13 mouse cellular contexts compared by ENCODE assay signal in the genomic region with DNA sequence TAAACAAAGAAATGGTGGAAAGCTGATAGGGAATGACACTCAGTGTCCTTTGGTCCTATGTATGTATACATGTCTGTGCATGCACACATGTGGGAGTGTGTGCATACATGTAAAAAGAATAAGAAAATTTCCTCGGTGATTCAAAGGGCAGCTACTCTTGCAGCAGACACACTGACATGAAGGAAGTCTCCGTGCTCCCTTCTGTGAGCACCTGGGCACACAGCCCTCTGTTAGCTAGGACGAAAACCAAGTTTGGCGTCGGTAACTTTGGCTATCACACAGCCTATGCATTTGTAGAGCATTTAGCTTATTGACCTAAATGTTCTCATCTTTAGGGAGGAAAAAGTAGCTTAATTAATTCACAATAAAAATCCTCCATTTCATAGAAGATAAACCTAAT.
DNase-seq lines count a peak whose midpoint lies in the region; ATAC-seq and TF ChIP-seq lines count a peak whose summit lies in the region.
"Had no signal": no experiment of that assay in that cellular context is flagged by ENCODE, and none has a peak within 500 bp of the region (broad histone marks: within the 10 kb centered on the region; RNA-seq: fewer than 3 reads in every experiment).

No protein-coding gene starts in this region.

- no peaks in the 10 kb centered on the region for H3K4me1 ChIP-seq in heart, embryonic 11.5 days (ENCODE audit: control insufficient read depth, insufficient read depth, low read length)
- H3K4me1 ChIP-seq in liver, postnatal 0 days (ENCODE audit: insufficient read depth), result peaks cover 7% of the 10 kb centered on the region; the same call in 1 of the 2 replicates
- no peaks in the 10 kb centered on the region for H3K4me1 ChIP-seq in liver, embryonic 12.5 days
- H3K4me1 ChIP-seq in hindbrain, embryonic 13.5 days (replicated peaks), result peaks cover 18% of the 10 kb centered on the region
- H3K4me1 ChIP-seq in neural tube, embryonic 14.5 days (ENCODE audit: control insufficient read depth, insufficient read depth, low read length), result 0 out of 2 replicates have a peak, but pooled peaks cover 2% of the 10 kb centered on the region
- H3K4me1 ChIP-seq: stomach, embryonic 15.5 days had no signal

- ATAC-seq in heart, embryonic 11.5 days (replicated peaks; ENCODE audit: insufficient number of reproducible peaks, low FRiP score, low TSS enrichment), result no peak
- ATAC-seq in liver, postnatal 0 days, result no peak
- ATAC-seq in liver, embryonic 12.5 days, result no peak
- ATAC-seq in hindbrain, embryonic 13.5 days (ENCODE audit: low FRiP score), result peak; percentile 70
- ATAC-seq in neural tube, embryonic 14.5 days (ENCODE audit: low read depth), result no peak
- no peak for ATAC-seq in CD4-positive, CD25-positive, alpha-beta regulatory T cell, adult 4 months
- ATAC-seq: intestine, embryonic 16.5 days had no signal

- H3K27me3 ChIP-seq in heart, embryonic 11.5 days (ENCODE audit: control insufficient read depth, insufficient read depth, low read length), result no peaks in the 10 kb centered on the region
- no peaks in the 10 kb centered on the region for H3K27me3 ChIP-seq in liver, postnatal 0 days (ENCODE audit: insufficient read depth, low read length)
- H3K27me3 ChIP-seq in liver, embryonic 12.5 days (replicated peaks), result peaks cover 25% of the 10 kb centered on the region
- H3K27me3 ChIP-seq in hindbrain, embryonic 13.5 days, result no peaks in the 10 kb centered on the region
- no peaks in the 10 kb centered on the region for H3K27me3 ChIP-seq in neural tube, embryonic 14.5 days (ENCODE audit: control insufficient read depth, insufficient read depth, low read length)
- H3K27me3 ChIP-seq: stomach, embryonic 15.5 days had no signal

- no peaks in the 10 kb centered on the region for H3K9me3 ChIP-seq in heart, embryonic 11.5 days (replicated peaks; ENCODE audit: control insufficient read depth, low read length)
- H3K9me3 ChIP-seq in liver, postnatal 0 days (ENCODE audit: low read length), result no peaks in the 10 kb centered on the region
- no peaks in the 10 kb centered on the region for H3K9me3 ChIP-seq in liver, embryonic 12.5 days (replicated peaks)
- H3K9me3 ChIP-seq in hindbrain, embryonic 13.5 days, result no peaks in the 10 kb centered on the region
- no peaks in the 10 kb centered on the region for H3K9me3 ChIP-seq in neural tube, embryonic 14.5 days (ENCODE audit: control insufficient read depth, low read length)
- H3K9me3 ChIP-seq: stomach, embryonic 15.5 days had no signal

- peak overlapping the region; percentile 69 for H3K4me2 ChIP-seq in heart, embryonic 11.5 days
- H3K4me2 ChIP-seq in liver, postnatal 0 days (ENCODE audit: low read depth, low read length), result peak overlapping the region; percentile 63; the same call in 1 of the 2 replicates
- H3K4me2 ChIP-seq in liver, embryonic 12.5 days, result no peak overlapping the region
- peak overlapping the region; percentile 74 for H3K4me2 ChIP-seq in hindbrain, embryonic 13.5 days
- peak overlapping the region; percentile 57 for H3K4me2 ChIP-seq in neural tube, embryonic 14.5 days (ENCODE audit: low read depth, low read length)

- no peak for TF ChIP-seq CTCF in liver, postnatal 0 days (IDR thresholded peaks at IDR 0.05; ENCODE audit: low read depth)

- no peak overlapping the region for H3K9ac ChIP-seq in heart, embryonic 11.5 days (ENCODE audit: low read depth, low read length)
- H3K9ac ChIP-seq in liver, postnatal 0 days (replicated peaks), result no peak overlapping the region
- H3K9ac ChIP-seq in liver, embryonic 12.5 days, result no peak overlapping the region
- no peak overlapping the region for H3K9ac ChIP-seq in hindbrain, embryonic 13.5 days
- peak overlapping the region; percentile 39; the same call in 1 of the 2 replicates for H3K9ac ChIP-seq in neural tube, embryonic 14.5 days (replicated peaks; ENCODE audit: low read depth, low read length)
- H3K9ac ChIP-seq: stomach, embryonic 15.5 days had no signal

- H3K36me3 ChIP-seq in heart, embryonic 11.5 days (ENCODE audit: control insufficient read depth, insufficient read depth, low read length), result no peaks in the 10 kb centered on the region
- H3K36me3 ChIP-seq in liver, postnatal 0 days (replicated peaks; ENCODE audit: insufficient read depth, low read length), result no peaks in the 10 kb centered on the region
- H3K36me3 ChIP-seq in liver, embryonic 12.5 days, result no peaks in the 10 kb centered on the region
- no peaks in the 10 kb centered on the region for H3K36me3 ChIP-seq in hindbrain, embryonic 13.5 days
- no peaks in the 10 kb centered on the region for H3K36me3 ChIP-seq in neural tube, embryonic 14.5 days (ENCODE audit: control insufficient read depth, insufficient read depth, low read length)
- H3K36me3 ChIP-seq: stomach, embryonic 15.5 days had no signal

- H3K4me3 ChIP-seq in heart, embryonic 11.5 days (ENCODE audit: low read depth, low read length), result no peak overlapping the region
- H3K4me3 ChIP-seq in liver, postnatal 0 days (ENCODE audit: low read depth, low read length), result 0 out of 2 replicates have a peak overlapping the region, but pooled peaks have one; percentile 30
- H3K4me3 ChIP-seq in liver, embryonic 12.5 days, result no peak overlapping the region; the same call in 1 of the 2 replicates
- peak overlapping the region; percentile 42 for H3K4me3 ChIP-seq in hindbrain, embryonic 13.5 days
- H3K4me3 ChIP-seq in neural tube, embryonic 14.5 days (ENCODE audit: low read depth, low read length), result no peak overlapping the region; the same call in 1 of the 2 replicates
- H3K4me3 ChIP-seq: myocyte had no signal

- 78% methylated on average over 5 of the region's 5 CpGs for WGBS in heart, embryonic 11.5 days (ENCODE audit: insufficient replicate concordance)
- WGBS in liver, postnatal 0 days (ENCODE audit: insufficient replicate concordance), result 76% methylated on average over 5 of the region's 5 CpGs
- 67% methylated on average over 5 of the region's 5 CpGs for WGBS in liver, embryonic 12.5 days (ENCODE audit: insufficient replicate concordance)
- WGBS in hindbrain, embryonic 13.5 days, result 72% methylated on average over 5 of the region's 5 CpGs
- WGBS in neural tube, embryonic 14.5 days, result 62% methylated on average over 5 of the region's 5 CpGs

- intact Hi-C loops in heart, postnatal 36 days (cut with DNase I), result no loop called here

- no peak for TF ChIP-seq EP300 in liver, postnatal 0 days (IDR thresholded peaks at IDR 0.05; ENCODE audit: low read depth)

- H3K27ac ChIP-seq in heart, embryonic 11.5 days (ENCODE audit: low read depth, low read length), result no peak overlapping the region
- H3K27ac ChIP-seq in liver, postnatal 0 days (ENCODE audit: low read depth), result no peak overlapping the region
- H3K27ac ChIP-seq in liver, embryonic 12.5 days, result no peak overlapping the region
- H3K27ac ChIP-seq in hindbrain, embryonic 13.5 days, result peak overlapping the region; percentile 79
- 0 out of 2 replicates have a peak overlapping the region, but pooled peaks have one; percentile 36 for H3K27ac ChIP-seq in neural tube, embryonic 14.5 days (ENCODE audit: low read depth, low read length)
- H3K27ac ChIP-seq: stomach, embryonic 15.5 days had no signal

- no peak for DNase-seq in heart, postnatal 36 days
- no peak for DNase-seq in liver, postnatal 0 days
- no peak for DNase-seq in layer of hippocampus, postnatal 25 days (ENCODE audit: extremely low spot score in 1 of 2, low spot score in 1 of 2)
- DNase-seq: adrenal gland, adult 8-10 months; gastrocnemius, postnatal 10 days had no signal

Comparison
In these comparisons a context has a peak if more than half of its experiments do, and no peak if none do; other contexts are left out.
1. H3K4me3 ChIP-seq: peak in liver, postnatal 0 days (single experiment) and hindbrain, embryonic 13.5 days (single experiment); none in heart, embryonic 11.5 days (single experiment), liver, embryonic 12.5 days (single experiment) and neural tube, embryonic 14.5 days (single experiment).
2. H3K27ac ChIP-seq: peak in hindbrain, embryonic 13.5 days (single experiment) and neural tube, embryonic 14.5 days (single experiment); none in heart, embryonic 11.5 days (single experiment), liver, postnatal 0 days (single experiment) and liver, embryonic 12.5 days (single experiment).